Mouse (Mus musculus): Measurements from ENCODE around the gene Tmem171.

The Tmem171 gene

DNA sequence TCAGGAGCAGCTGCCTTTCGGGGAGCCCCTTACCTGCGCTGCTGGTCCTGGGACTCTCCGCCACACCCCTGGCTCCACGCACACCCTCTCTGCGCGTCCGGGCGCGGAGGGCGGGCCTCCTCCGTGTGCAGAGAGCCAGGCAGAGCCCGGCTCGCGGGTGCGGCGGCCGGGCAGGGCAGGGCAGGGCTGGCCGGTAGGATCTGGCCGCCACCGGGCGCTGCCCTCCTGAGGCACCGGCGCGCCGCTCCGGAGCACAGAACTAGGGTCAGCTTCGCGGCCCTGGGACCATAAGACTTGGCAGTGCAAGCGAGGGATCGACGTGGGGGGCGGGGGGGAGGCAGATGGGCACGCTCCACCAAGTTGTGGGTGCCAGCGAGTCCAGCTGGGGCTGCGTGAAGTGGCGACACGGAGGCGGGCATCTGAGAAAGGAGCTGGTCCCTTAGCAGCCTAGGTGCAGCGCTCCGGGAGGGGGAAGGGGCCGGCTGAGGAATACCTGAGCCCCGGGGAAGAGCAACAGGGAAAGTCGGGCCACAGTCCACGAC lies at the start of gene Tmem171:
Tmem171 (minus strand) TSS at position 62 of the 542 bp plus-strand sequence.
- in situ Hi-C loops (cut with MboI; ENCODE audit: low sequenced_read_pairs) = no loop called here

DNA sequence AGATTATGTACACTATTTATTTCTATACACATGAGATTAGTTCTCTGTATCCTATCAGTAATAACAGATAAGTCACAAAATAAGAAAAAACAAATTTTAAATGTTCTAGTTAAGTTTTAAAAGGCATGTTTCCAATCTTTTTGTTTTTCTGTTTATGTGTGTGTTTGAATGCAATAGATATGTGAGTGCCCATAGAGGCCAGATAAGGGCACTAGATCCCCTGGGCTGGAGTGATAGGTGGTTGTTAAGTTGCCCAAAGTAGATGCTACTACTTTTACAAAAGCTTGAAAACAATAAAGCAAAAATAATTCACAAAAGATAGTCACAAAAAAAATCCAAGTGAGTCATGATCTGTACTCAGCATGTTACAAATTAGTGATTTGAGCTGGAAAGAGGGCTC lies 49.2 kb upstream of the Tmem171 start:
- in situ Hi-C loops (cut with MboI; ENCODE audit: low sequenced_read_pairs) = no loop called here

DNA sequence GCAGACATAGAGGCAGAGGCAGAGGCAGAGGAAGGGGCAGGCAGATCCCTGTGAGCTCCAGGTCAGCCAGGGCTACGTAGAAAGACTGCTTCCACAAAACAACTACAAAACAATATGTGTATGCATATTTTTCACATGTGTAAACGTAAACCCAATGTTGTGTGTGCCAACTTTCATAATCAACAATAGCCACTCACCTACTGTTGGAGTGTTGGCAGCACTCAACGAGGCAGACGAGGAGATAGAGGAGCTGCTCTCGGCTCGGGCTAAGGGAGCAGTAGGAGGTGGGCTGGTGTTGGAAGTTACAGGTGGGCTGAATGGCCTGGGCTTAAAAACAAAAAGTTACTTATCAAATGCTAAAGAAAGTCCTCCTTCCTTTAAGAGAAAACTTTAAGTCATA lies 48.6 kb upstream of the Tmem171 start:
- in situ Hi-C loops (cut with MboI; ENCODE audit: low sequenced_read_pairs) = no loop called here

DNA sequence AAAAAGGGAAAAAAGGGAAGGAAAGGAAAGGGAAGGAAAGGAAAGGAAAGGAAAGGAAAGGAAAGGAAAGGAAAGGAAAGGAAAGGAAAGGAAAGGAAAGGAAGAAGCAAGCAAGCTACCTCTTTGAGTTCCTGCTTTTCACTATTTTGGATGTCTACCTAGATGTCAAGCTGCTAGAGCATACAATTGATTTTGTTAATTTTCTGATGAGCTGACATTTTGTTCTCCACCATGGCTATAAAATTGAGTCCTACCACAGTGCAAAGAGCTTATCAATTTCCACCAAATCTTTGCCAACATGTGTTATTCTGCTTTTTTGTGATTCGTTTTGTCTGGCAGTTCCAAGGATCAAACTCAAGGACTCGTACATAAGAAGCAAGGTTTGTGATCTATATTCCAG lies 43.6 kb upstream of the Tmem171 start:
- in situ Hi-C loops (cut with MboI; ENCODE audit: low sequenced_read_pairs) = no loop called here

DNA sequence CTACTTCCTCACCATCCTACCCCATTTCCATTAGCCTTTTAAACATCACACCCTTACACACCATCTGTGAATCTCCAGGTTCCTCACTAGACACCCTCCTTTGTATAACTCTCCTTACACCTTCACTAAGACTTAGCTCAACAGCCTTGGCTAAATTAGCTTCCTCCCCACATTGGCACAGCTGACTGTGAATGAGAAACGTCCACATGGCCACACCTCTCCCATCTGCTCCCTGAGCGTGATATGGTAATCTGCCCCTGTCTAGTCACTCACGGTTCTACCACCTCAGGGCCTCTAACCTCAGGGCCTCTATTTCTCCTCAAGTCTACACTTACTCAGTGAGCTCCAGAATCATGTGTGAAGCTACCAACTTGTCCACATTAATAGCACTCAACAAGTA lies 38.7 kb upstream of the Tmem171 start:
- in situ Hi-C loops (cut with MboI; ENCODE audit: low sequenced_read_pairs) = no loop called here

DNA sequence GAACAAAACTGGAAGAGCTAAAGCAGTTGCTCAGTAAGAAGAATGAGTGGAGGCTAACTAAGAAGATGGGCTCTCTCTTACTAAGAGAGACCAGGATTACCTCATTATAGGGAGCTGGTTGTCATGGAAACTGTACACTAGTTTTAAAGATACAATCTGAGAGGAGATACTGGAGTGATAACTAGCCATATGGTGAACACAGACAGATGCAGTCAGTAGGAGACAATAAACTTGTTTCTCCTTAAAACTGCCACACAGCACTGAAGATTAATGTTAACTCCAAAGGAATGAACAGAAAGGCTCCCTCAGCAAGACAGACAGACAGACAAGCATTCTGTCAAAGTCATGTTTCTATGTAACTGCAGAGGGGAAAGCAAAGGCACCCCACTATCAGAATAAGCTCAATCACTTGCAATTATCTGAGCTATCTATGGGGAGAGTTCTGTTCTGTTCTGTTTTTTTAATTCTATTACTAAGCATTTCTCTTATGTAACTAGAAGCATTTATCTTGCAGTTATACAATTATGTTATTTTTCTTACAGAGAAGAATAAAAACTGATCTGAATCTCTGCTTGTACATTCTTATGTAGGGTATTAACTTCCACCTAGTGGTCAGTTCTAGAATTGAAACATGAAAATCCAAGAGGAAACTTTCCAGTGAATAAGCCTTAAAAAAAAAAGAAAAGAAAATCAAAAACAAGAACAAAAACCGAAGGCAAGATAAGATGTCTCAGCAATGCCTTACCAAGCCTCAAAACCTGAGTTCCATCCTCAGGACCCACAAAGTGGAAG lies 34.8 kb upstream of the Tmem171 start:
- in situ Hi-C loops (cut with MboI; ENCODE audit: low sequenced_read_pairs) = no loop called here

DNA sequence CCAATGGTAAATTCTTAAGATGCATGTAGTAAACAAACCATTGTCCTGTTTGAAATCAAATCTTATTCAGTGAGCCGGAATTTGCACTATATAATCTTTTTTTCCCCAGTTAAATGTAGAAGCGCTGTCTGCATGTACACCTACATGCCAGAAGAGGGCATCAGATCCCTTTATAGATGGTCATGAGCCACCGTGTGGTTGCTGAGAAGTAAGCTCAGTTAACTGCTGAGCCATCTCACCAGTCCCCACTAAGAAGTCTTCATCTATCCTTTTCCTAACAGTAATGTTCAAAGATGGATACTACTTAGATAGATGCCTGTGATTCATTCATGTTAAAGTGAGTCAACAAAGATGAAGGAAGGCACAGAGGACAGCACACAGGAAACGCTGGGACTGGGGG lies 31.9 kb upstream of the Tmem171 start:
- in situ Hi-C loops (cut with MboI; ENCODE audit: low sequenced_read_pairs) = no loop called here

DNA sequence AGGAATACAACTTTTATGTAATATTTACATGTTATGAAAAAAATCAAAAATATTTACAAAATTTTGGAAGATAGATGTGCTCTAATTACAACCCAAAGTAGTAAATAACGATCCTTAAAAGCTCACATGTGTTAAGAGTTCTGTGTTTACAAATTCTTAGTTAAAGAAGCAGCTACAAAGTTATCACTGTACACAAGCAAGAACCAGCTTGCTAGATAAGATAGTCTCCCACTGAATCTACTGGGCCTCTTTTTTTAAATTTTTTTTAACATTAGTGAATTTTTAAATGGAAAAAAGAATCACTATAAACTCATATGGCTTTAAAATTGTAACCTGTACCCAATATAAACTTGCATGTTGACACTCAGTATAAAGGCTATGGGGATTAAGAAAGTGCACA lies 28.8 kb upstream of the Tmem171 start:
- in situ Hi-C loops (cut with MboI; ENCODE audit: low sequenced_read_pairs) = no loop called here

DNA sequence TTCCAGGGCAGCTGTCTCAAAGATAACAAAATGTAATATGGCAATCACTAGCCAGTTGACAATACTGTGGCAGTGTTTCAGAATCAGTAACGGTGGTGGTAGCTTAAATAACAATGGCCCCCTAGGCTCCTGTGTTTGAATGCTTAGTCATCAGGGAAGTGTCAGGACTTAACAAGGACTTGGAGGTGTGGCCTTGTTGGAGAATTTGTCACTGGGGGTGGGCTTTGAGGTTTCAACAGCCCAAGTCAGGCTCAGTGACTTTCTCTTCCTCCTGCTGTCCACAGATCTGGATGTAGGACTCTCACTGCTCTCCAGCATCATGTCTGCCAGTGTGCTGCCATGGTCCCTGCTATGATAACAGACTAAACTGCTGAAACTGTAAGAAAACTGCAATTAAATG lies 27.7 kb upstream of the Tmem171 start:
- in situ Hi-C loops (cut with MboI; ENCODE audit: low sequenced_read_pairs) = no loop called here

DNA sequence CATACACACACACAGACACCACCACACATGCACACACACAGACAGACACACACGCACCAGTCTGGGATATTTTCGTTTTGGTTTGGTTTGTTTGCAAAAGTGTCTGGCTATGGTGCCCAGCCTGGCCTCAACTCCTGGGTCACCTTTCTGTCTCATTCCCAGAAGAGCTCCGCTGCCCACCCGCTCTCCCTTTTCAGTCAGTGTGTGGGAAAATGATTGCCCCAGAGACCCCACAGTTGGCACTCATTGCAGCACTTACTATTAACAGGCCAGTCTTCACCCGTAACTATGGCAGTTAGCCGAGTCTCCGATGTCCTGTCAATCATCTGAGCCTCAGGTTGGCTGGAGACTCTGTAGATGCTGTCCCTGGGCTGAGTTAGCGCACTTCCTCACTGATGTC lies 21.5 kb upstream of the Tmem171 start:
- in situ Hi-C loops (cut with MboI; ENCODE audit: low sequenced_read_pairs) = no loop called here

DNA sequence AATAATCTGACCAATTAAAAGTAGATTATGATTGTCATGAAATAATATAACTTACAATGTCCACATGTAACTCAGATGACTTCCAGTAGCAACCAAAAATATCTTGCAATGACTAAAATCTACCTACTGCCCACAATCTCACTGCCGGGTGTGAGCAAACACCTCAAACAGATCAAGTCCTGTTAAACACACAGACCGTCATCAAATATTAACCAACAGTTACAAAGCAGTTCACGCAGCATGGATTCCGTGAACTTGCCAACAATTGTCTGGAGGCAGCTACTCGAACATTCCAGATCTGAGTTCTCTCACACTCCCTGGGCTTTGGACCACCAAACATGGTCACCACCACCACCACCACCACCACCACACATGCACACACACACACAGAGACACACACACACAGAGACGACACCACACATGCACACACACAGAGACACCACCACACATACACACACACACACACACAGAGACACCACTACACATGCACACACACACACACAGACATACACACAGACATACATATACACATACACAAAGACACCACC lies 20.9 kb upstream of the Tmem171 start:
- in situ Hi-C loops (cut with MboI; ENCODE audit: low sequenced_read_pairs) = no loop called here

DNA sequence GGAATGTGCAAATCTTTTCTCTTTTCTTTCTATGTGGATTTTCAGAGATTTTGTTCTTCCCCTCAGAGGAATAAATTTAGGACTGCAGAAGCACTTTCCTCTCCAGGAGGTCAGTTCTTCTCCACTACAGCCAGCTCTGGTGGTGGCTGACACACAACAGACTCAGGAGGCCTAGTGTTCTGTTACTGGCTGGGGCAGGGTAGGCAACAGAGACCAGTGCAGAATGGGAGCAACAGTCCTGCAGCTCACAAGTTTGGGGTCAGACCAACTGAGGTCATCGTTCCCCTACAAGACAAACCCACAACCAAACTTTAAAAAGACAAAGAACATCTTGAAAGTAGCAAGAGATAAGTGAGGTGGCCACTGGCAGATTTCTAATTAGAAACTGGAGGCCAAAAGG lies 16.0 kb upstream of the Tmem171 start:
- in situ Hi-C loops (cut with MboI; ENCODE audit: low sequenced_read_pairs) = no loop called here

DNA sequence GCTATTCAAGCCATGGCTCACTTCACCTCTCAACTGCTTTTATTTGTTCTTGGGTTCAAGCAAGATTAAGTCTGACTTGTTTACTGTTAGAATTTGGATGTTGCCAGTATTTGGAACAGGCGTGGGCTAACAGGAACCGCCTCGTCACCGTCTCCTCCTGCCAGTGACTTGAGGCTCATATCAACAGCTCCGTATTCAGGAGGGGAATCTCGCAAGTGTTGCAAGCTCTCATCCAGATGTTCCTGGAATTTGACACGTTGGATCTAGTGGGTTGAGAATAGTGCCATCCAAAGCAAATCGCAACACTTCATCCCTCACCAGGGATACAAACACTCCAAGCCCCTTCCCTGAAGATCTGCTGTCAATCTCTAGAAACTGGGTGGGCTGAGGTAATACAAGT lies 15.6 kb upstream of the Tmem171 start:
- in situ Hi-C loops (cut with MboI; ENCODE audit: low sequenced_read_pairs) = no loop called here

DNA sequence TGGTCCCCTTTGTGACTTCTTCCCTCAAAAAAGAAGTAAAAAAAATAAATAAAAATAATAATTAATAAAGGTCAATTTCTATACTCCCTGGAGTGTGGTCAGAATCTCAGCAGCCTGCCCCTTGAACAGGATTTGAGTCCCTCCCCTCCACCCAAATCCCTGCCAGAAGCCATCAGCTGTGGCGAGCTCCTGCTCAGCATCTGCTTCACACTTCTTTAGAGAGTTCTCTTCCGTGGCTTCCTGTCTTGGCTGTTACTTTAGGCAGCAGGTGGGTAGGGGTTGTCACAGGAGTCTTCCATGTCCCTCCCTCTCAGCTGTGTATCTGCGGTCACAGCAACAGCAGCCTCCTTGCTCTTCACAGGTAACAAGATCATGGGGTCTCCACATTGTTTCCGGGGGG lies 10.9 kb upstream of the Tmem171 start:
- in situ Hi-C loops (cut with MboI; ENCODE audit: low sequenced_read_pairs) = no loop called here

DNA sequence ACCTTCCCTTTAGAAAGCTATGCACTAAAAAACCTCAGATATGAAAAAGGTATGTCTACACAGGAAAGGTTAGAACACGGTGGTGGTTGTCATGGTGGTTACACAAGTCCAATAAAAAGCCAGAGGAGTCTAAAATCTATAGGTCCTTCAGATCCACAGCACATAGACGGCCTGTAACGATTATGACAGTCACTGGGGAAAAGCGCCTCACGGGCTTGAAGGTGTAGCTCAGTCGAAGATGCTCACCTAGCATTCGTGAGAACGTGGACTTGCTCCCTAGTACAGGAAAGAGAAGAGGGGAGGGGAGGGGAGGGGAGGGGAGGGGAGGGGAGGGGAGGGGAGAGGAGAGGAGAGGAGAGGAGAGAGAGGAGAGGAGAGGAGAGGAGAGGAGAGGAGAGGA lies 9.2 kb upstream of the Tmem171 start:
- in situ Hi-C loops (cut with MboI; ENCODE audit: low sequenced_read_pairs) = no loop called here

DNA sequence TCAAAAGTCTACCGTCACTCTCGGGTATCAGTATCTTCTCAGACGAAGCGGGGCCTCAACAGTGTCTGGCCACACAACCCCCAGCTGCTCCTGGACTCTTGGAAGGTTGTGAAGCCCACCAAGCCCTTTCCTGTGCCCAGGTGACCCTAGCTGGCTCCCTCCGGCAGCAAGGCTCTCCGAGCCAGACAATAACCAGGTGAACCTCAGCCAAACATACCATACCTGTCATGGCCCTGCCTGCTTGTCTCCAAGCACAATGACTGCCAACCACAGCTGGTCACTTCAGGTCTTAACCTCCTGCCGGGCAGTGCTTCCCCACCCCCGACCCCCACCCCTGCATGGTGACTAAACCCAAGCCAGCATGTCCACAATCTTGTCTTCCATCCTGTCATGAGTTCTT lies 7.7 kb upstream of the Tmem171 start:
- in situ Hi-C loops (cut with MboI; ENCODE audit: low sequenced_read_pairs) = no loop called here

DNA sequence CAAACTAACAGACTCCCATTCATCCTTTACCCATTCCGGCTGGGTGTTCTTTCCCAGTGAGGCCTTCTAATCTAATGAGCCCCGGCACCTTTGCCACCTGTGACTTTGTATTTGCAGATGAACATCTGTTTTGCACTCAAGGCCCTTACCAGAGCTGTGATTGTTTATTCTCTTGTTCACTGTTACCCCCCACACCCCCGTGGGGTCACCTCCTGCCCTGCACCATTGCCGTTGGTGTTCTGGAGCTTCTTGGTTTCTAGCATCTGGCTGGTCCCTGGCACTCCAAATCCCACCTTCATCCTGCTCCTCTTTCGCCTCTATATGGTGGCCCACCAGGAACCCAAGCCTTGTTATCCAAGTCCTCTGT lies 6.7 kb upstream of the Tmem171 start:
- in situ Hi-C loops (cut with MboI; ENCODE audit: low sequenced_read_pairs) = no loop called here

DNA sequence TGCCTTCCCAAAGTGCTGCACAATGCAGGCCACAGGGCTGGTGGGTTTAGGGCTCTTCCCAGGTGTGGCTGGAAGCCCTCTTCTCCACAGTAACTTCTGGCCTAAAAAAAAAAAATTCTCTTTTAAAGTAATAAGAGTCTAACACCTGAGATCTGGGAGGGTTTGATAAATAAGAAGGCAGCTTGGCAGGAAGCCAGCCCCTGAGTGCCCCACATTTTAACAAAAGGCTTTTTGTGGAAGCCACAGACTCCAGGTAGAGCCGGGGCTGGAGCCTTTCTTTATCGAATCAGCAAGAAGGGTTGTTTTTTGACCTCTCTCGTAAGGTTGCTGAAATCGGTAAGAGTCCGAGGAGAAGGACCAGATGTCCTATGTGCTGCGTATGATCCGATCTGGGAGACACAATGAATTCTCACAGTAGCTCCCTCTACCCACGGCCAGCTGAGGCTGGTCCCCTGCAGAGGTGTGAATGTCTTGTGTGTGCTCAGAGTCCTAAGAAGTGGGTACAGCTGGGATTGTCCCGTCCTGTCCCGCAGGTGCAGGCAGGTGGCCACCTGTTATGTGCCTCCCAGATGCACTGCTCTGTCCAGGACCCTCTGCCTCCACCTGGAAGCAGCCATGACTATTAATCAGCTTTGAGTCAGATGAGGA lies 6.2 kb upstream of the Tmem171 start:
- in situ Hi-C loops (cut with MboI; ENCODE audit: low sequenced_read_pairs) = no loop called here

DNA sequence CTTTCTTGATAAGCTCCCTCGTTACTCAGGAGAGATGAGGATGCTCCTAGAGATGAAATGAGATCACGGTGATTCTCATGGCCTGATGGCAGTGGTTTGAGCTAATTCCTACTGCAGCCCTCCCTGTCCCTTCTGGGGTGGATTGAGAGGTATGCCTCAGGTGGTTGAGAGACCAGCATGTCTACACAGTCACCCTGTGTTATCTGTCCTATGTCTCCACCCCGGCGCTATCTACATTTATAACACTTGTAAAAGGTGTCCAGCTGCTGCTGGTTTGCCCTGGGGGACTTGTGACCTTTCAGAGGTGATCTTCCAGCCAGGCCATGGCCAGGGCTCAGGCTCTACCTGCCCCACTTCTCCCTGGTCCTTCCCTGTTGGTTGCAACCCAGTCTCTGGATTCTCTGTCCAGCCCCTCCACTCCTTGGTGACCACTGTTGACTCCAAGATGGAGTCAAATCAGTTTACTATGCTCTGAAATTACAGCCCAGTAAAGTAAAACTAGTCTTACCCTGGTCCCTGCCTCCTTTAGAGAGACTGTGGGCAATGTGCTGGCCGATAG lies 5.4 kb upstream of the Tmem171 start:
- in situ Hi-C loops (cut with MboI; ENCODE audit: low sequenced_read_pairs) = no loop called here

DNA sequence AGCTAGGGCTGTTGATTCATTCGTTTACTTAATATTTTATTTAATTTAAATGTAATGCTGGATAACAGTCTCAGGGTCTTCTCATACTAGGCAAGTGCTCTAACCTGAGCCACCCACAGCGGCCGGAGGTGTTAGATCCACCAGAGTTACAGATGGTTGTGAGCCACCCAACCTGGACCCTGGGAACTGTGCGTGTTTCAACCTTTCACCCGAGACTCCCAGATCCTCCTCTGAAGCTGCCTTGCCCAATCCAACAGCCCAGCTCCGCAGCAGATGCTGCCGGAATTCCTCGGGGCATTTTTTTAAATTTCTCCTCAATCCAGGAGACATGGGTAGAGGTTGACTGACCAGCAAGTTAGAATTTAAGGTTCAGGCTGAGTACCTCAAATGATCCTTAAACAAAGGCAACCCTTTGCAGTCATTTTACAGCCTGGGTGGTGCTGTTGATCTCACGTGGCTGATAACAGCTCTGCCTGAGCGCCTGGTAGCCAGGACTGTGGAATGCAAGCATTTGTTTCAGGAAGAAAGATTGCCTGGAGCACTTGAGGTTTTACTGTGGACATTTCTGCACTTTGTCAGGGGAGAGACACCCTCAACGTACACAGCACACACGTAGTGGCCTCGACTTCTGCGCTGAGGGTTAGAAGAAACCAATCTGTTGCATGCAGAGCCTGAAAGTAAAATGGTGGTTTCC lies 4.6 kb upstream of the Tmem171 start:
- in situ Hi-C loops (cut with MboI; ENCODE audit: low sequenced_read_pairs) = no loop called here

DNA sequence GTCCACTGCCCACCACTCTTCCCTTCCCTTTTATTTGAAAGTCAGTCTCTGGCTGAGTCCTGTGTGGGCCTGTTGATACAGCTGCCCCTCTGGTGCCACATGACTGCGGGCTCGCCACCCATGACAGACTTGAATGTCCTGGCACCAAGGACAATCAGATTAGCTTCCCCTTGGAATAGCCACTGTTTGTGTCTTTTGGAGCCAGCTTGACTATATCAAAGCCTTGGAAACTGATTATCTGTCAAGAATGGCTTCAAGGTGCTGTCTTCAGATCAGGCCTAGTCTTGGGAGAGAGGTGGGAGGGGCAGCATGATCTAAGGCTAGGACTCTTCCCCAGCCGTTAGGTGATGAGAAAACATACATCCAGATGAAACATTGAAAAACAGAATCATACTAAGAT lies 2.1 kb upstream of the Tmem171 start:
- in situ Hi-C loops (cut with MboI; ENCODE audit: low sequenced_read_pairs) = no loop called here

All from CH12F3 (cell line).